Mouse (Mus musculus) retina, postnatal 1 day (tissue): ENCODE measurements around the gene Csnk1d.

Experiments used
- DNase-seq: peaks from one replicate; pipeline ENCODE4 v3.0.0-alpha.2; 2012

The Csnk1d gene

GRCm38 (mm10) chr11:120951731-120952730 is 39.1 kb downstream of the Csnk1d start:
- DNase-seq = peak; percentile 47

GRCm38 (mm10) chr11:120951237-120951636 is 39.9 kb downstream of the Csnk1d start:
- DNase-seq = no peak

GRCm38 (mm10) chr11:120950281-120951202 is 40.6 kb downstream of the Csnk1d start:
- DNase-seq = peak; percentile 96

- no peak for DNase-seq
These were observed 41.3 kb downstream of the Csnk1d start for GRCm38 (mm10) chr11:120949863-120950262.

GRCm38 (mm10) chr11:120948861-120949851 is 42.0 kb downstream of the Csnk1d start:
- peak; percentile 83 for DNase-seq

GRCm38 (mm10) chr11:120948328-120948727 is 42.8 kb downstream of the Csnk1d start, which contains the start of gene Slc16a3:
Gene Slc16a3, plus strand, starts transcription at chr11:120948480.
- DNase-seq = no peak

GRCm38 (mm10) chr11:120945926-120946325 is 45.2 kb downstream of the Csnk1d start:
- no peak for DNase-seq

GRCm38 (mm10) chr11:120945266-120945665 is 45.9 kb downstream of the Csnk1d start:
- DNase-seq = no peak

GRCm38 (mm10) chr11:120940959-120941358 is 50.2 kb downstream of the Csnk1d start:
- no peak for DNase-seq

- no peak for DNase-seq
These were observed 51.3 kb downstream of the Csnk1d start for GRCm38 (mm10) chr11:120939712-120940341.

- no peak for DNase-seq
These were observed 52.3 kb downstream of the Csnk1d start for GRCm38 (mm10) chr11:120938795-120939194.

- no peak for DNase-seq
These were observed 53.2 kb downstream of the Csnk1d start for GRCm38 (mm10) chr11:120937976-120938375.

- DNase-seq = peak; percentile 95
These were observed 58.3 kb downstream of the Csnk1d start, which contains the start of gene Ccdc57 for GRCm38 (mm10) chr11:120932564-120933398. Gene Ccdc57, minus strand, starts transcription at chr11:120932872.

- no peak for DNase-seq
These were observed 59.7 kb downstream of the Csnk1d start for GRCm38 (mm10) chr11:120931479-120931878.

GRCm38 (mm10) chr11:120928468-120928867 is 62.7 kb downstream of the Csnk1d start:
- no peak for DNase-seq

- DNase-seq = no peak
These were observed 68.6 kb downstream of the Csnk1d start for GRCm38 (mm10) chr11:120922528-120922927.

GRCm38 (mm10) chr11:120917756-120918155 is 73.4 kb downstream of the Csnk1d start:
- DNase-seq = no peak

GRCm38 (mm10) chr11:120916477-120916876 is 74.7 kb downstream of the Csnk1d start:
- DNase-seq = no peak

- no peak for DNase-seq
These were observed 77.3 kb downstream of the Csnk1d start for GRCm38 (mm10) chr11:120913796-120914195.
